Mouse (Mus musculus) frontal cortex, adult (tissue): ENCODE results near the gene Col9a3.

Experiments
- ATAC-seq: cut with Nextera tagmentation; 2 replicates; pipeline ENCODE4 v1.9.2; 2017; ENCODE audit warnings: mild to moderate bottlenecking, moderate library complexity, mixed read lengths; ENCODE audit not compliant: low TSS enrichment

Gene Col9a3

GRCm38 (mm10) chr2:180641576-180642554 is 44.3 kb downstream of the Col9a3 start:
- ATAC-seq: no peak

DNA sequence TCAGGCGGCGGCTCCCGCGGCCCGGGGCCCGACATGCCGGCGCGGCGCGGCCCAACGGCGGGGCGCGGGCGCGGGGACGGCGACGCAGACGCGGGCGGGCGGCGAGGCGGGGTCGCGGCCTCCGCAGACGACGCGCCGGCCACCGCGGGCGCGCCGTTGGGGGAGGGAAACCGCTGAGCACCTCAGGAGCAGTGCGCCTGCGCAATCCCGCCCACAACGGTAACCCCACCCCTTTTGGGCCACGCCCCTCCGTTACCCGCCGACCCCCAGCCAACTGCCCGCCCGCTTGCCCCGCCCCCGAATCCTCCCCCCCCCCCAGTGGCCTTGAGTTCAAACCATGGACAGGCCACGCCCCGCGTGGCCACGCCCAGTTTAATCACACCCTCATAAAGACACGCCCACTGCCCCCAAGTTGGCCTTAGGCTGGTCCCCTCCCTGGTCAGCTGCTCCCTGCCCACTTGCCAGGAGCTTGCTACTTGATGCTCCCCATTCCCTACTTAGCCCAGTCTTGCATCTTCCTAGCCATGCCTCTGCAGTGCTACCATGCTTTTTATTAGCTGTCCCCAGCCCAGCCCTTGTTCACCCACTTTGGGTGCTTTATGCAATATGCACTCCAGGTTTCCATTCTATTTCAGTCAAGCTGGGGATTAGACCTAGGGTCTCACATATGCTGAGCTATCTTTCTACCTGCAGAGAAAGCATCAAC is 45.1 kb downstream of the Col9a3 start, which contains the start of gene Tcfl5:
Gene Tcfl5, minus strand, starts transcription at position 154 of the 706 bp plus-strand sequence.
- no peak for ATAC-seq

DNA sequence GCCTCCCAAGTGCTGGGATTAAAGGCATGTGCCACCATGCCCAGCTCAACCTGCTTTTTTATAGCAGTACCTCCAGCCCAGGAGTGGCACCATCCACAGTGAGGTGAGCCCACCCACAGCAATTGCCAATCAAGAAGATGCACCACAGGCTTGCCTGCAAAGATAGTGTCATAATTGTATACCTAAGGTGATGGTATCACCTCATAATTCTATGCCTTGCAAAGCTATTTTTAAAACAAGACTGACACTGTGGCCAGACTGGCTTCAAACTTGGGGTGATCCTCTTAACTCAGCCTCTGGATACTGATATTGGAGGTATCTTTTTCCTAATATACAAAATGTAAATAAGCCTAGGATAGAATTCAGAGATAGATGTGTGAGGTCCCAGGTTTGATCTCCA is 46.0 kb downstream of the Col9a3 start:
- ATAC-seq: no peak

- ATAC-seq: no peak
Measured at GRCm38 (mm10) chr2:180646841-180647240, 49.3 kb downstream of the Col9a3 start.

- ATAC-seq: no peak
Measured at GRCm38 (mm10) chr2:180654666-180655065, 57.1 kb downstream of the Col9a3 start.

GRCm38 (mm10) chr2:180655150-180655549 is 57.6 kb downstream of the Col9a3 start:
- ATAC-seq: no peak

DNA sequence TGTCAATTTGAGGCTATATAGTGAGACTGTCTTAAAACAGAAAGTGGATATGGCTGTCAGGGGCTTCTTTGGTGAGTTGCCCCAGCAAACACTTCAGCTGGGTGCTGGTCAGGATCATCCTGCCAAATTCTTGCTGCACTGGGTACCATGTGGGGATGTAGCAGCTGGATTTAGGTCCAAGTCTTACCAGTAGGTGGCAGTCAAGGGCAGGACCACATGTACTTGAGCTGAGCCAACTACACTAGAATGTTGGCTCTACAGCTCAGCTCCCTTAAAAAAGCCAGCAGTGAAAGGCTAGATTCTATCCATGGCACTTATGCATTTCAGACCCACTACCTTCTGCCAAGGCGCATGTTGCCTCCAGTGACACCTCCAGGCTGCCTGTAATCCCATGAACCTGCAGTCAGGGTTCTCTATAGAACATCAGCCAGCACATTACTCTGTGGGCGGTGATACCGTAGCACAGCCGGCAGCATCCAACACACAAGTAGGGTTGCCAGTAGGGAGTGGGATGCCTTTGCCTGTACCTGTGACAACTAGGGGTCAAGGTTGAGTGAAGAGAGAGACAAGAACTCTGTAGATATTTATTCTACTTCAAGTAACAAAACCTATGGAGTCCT is 59.9 kb downstream of the Col9a3 start:
- ATAC-seq: peak; percentile 88

GRCm38 (mm10) chr2:180658381-180658780 is 60.8 kb downstream of the Col9a3 start:
- ATAC-seq: no peak

DNA sequence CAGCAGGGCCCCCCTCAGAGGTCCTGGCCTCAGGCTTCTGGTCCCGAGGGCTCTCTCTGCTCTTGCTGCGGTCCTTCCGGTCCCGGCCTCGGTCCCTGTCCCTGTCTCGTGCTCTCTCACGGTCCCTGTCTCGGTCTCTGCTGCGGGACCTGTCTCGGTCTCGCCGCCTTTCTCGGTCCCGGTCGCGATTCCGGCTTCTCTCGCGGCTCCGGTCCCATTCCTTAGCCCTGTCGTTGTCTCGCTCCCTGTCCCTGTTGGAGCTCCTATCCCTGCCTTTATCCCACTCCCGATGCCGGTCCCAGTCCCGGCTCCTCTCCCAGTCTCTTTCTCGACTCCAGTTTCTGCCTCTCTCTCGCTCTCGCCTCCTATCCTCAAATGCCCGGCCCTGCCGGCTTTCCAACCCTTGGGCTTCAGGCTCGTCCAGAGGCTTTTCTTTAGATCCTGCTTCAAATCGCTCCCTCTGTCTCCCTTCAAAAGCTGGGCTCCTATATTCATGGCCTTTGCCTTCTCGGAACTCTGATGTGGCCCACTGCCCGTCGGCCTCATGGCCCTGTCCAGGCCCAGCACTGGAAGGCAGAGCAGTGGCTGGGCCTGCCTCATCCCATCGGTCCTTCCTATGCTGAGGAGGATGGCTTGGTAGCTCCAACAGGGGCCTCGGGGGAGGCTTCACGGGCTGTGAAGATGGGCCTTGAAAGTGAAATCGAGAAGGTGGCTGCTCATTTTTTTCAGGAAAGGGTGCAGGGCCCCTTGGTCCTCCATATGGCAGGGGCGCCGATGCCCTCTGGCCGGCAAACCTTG is 62.0 kb downstream of the Col9a3 start:
- ATAC-seq: peak; percentile 18; the same call in 1 of the 2 replicates

DNA sequence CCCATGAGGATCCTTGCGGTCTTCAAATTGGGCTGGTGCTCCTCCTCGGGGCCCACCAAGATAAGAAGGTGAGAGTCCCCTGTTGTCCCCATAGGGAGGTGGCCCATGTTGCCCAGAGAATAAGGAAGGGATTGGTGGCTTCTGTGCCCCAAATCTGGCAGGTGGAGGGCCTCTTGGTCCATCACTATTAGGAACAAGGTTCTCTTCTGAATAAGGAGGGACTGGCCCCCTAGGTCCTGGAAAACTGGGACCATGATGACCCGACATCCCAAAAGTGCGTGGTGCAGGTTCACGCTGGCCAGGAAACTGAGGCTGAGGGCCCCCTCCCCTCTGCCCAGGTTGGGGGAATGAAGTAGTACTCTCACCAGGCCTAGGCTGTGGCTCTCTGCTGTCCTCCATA is 62.9 kb downstream of the Col9a3 start:
- no peak for ATAC-seq

- ATAC-seq: no peak
Measured at GRCm38 (mm10) chr2:180662008-180662407, 64.4 kb downstream of the Col9a3 start.
